Mouse (Mus musculus): ENCODE data around the gene Hyal1. TPM values are rescaled to one million over a fixed set of nuclear protein-coding genes. Genes with fewer than 3 reads are reported as not detected.

Gene Hyal1
- polyA plus RNA-seq, 1 experiment, result 8.3 TPM

- peaks cover 34% of the 10 kb centered on the region for H3K4me1 ChIP-seq (replicated peaks; ENCODE audit: control insufficient read depth, insufficient read depth, low read length)
- no peak overlapping the region for H3K27ac ChIP-seq (ENCODE audit: control insufficient read depth, insufficient read depth, low read length)
- H3K27me3 ChIP-seq (ENCODE audit: control insufficient read depth, insufficient read depth, low read length), result no peaks in the 10 kb centered on the region
- peaks cover 2% of the 10 kb centered on the region; the same call in 1 of the 2 replicates for H3K36me3 ChIP-seq (ENCODE audit: control insufficient read depth, insufficient read depth, low read length)
- H3K4me3 ChIP-seq (ENCODE audit: control insufficient read depth, insufficient read depth, low read length), result no peak overlapping the region
- no peak for DNase-seq
- TF ChIP-seq CTCF (IDR thresholded peaks at IDR 0.05; ENCODE audit: borderline replicate concordance, control insufficient read depth, extremely low read depth, insufficient read depth, low read length, poor library complexity), result no peak
- no peak for TF ChIP-seq POLR2A (IDR thresholded peaks at IDR 0.05; ENCODE audit: control insufficient read depth, extremely low read depth, insufficient read depth, low read length, poor library complexity)
- WGBS, result 97% methylated on average over 17 of the region's 17 CpGs
Measured at GRCm38 (mm10) chr9:107544196-107544700, 32.5 kb upstream of the Hyal1 start.

GRCm38 (mm10) chr9:107544729-107545128 lies 32.0 kb upstream of the Hyal1 start:
- Histone ChIP-seq H3K36me3 (ENCODE audit: control insufficient read depth, insufficient read depth, low read length) (no peaks in the 10 kb centered on the region), H3K4me1 (replicated peaks; ENCODE audit: control insufficient read depth, insufficient read depth, low read length) (peaks cover 34% of the 10 kb centered on the region), H3K4me3 (ENCODE audit: control insufficient read depth, insufficient read depth, low read length) (no peak overlapping the region), H3K27ac (ENCODE audit: control insufficient read depth, insufficient read depth, low read length) (no peak overlapping the region), H3K27me3 (ENCODE audit: control insufficient read depth, insufficient read depth, low read length) (no peaks in the 10 kb centered on the region)
- TF ChIP-seq POLR2A (IDR thresholded peaks at IDR 0.05; ENCODE audit: control insufficient read depth, extremely low read depth, insufficient read depth, low read length, poor library complexity), result no peak
- WGBS, result 97% methylated on average over 12 of the region's 12 CpGs
- no peak for DNase-seq

GRCm38 (mm10) chr9:107545199-107545598 lies 31.5 kb upstream of the Hyal1 start:
- no peak for TF ChIP-seq CTCF (IDR thresholded peaks at IDR 0.05; ENCODE audit: borderline replicate concordance, control insufficient read depth, extremely low read depth, insufficient read depth, low read length, poor library complexity)
- no peak for TF ChIP-seq POLR2A (IDR thresholded peaks at IDR 0.05; ENCODE audit: control insufficient read depth, extremely low read depth, insufficient read depth, low read length, poor library complexity)
- no peak overlapping the region for H3K4me3 ChIP-seq (ENCODE audit: control insufficient read depth, insufficient read depth, low read length)
- no peak overlapping the region for H3K27ac ChIP-seq (ENCODE audit: control insufficient read depth, insufficient read depth, low read length)
- H3K36me3 ChIP-seq (ENCODE audit: control insufficient read depth, insufficient read depth, low read length), result no peaks in the 10 kb centered on the region
- WGBS, result 89% methylated on average over 10 of the region's 10 CpGs
- H3K27me3 ChIP-seq (ENCODE audit: control insufficient read depth, insufficient read depth, low read length), result no peaks in the 10 kb centered on the region
- peaks cover 35% of the 10 kb centered on the region for H3K4me1 ChIP-seq (replicated peaks; ENCODE audit: control insufficient read depth, insufficient read depth, low read length)
- no peak for DNase-seq

GRCm38 (mm10) chr9:107545602-107546001 lies 31.1 kb upstream of the Hyal1 start:
- H3K36me3 ChIP-seq (ENCODE audit: control insufficient read depth, insufficient read depth, low read length), result no peaks in the 10 kb centered on the region
- no peak overlapping the region for H3K27ac ChIP-seq (ENCODE audit: control insufficient read depth, insufficient read depth, low read length)
- H3K4me1 ChIP-seq (replicated peaks; ENCODE audit: control insufficient read depth, insufficient read depth, low read length), result peaks cover 39% of the 10 kb centered on the region
- no peak for TF ChIP-seq POLR2A (IDR thresholded peaks at IDR 0.05; ENCODE audit: control insufficient read depth, extremely low read depth, insufficient read depth, low read length, poor library complexity)
- TF ChIP-seq CTCF (IDR thresholded peaks at IDR 0.05; ENCODE audit: borderline replicate concordance, control insufficient read depth, extremely low read depth, insufficient read depth, low read length, poor library complexity), result 0 out of 2 replicates have a peak, but pooled peaks have one; percentile 20
- DNase-seq, result peak; percentile 73
- no peak overlapping the region for H3K4me3 ChIP-seq (ENCODE audit: control insufficient read depth, insufficient read depth, low read length)
- WGBS, result 26% methylated on average over 3 of the region's 3 CpGs
- H3K27me3 ChIP-seq (ENCODE audit: control insufficient read depth, insufficient read depth, low read length), result no peaks in the 10 kb centered on the region

GRCm38 (mm10) chr9:107547026-107547425 lies 29.7 kb upstream of the Hyal1 start, which contains the start of gene Zmynd10:
TSS of gene Zmynd10 (plus strand) at chr9:107547298.
- peaks cover 47% of the 10 kb centered on the region for H3K4me1 ChIP-seq (replicated peaks; ENCODE audit: control insufficient read depth, insufficient read depth, low read length)
- H3K4me3 ChIP-seq (ENCODE audit: control insufficient read depth, insufficient read depth, low read length), result 0 out of 2 replicates have a peak within 1 kb of the TSS, but pooled peaks have one; percentile 3
- no peaks in the 10 kb centered on the region for H3K36me3 ChIP-seq (ENCODE audit: control insufficient read depth, insufficient read depth, low read length)
- H3K27me3 ChIP-seq (ENCODE audit: control insufficient read depth, insufficient read depth, low read length), result no peaks in the 10 kb centered on the region
- 2% methylated on average over 20 of the region's 20 CpGs for WGBS
- peak within 1 kb of the TSS; percentile 82 for H3K27ac ChIP-seq (ENCODE audit: control insufficient read depth, insufficient read depth, low read length)
- peak; percentile 88 for DNase-seq
- 0 out of 2 replicates have a peak, but pooled peaks have one; percentile 51 for TF ChIP-seq CTCF (IDR thresholded peaks at IDR 0.05; ENCODE audit: borderline replicate concordance, control insufficient read depth, extremely low read depth, insufficient read depth, low read length, poor library complexity)
- 0 out of 2 replicates have a peak, but pooled peaks have one; percentile 30 for TF ChIP-seq POLR2A (IDR thresholded peaks at IDR 0.05; ENCODE audit: control insufficient read depth, extremely low read depth, insufficient read depth, low read length, poor library complexity)

GRCm38 (mm10) chr9:107547957-107548356 lies 28.8 kb upstream of the Hyal1 start:
- no peaks in the 10 kb centered on the region for H3K36me3 ChIP-seq (ENCODE audit: control insufficient read depth, insufficient read depth, low read length)
- no peak overlapping the region for H3K27ac ChIP-seq (ENCODE audit: control insufficient read depth, insufficient read depth, low read length)
- DNase-seq, result no peak
- WGBS, result 93% methylated on average over 5 of the region's 5 CpGs
- H3K4me3 ChIP-seq (ENCODE audit: control insufficient read depth, insufficient read depth, low read length), result no peak overlapping the region
- TF ChIP-seq POLR2A (IDR thresholded peaks at IDR 0.05; ENCODE audit: control insufficient read depth, extremely low read depth, insufficient read depth, low read length, poor library complexity), result no peak
- no peak for TF ChIP-seq CTCF (IDR thresholded peaks at IDR 0.05; ENCODE audit: borderline replicate concordance, control insufficient read depth, extremely low read depth, insufficient read depth, low read length, poor library complexity)
- H3K27me3 ChIP-seq (ENCODE audit: control insufficient read depth, insufficient read depth, low read length), result no peaks in the 10 kb centered on the region
- peaks cover 48% of the 10 kb centered on the region for H3K4me1 ChIP-seq (replicated peaks; ENCODE audit: control insufficient read depth, insufficient read depth, low read length)

GRCm38 (mm10) chr9:107548820-107549219 lies 27.9 kb upstream of the Hyal1 start:
- H3K27ac ChIP-seq (ENCODE audit: control insufficient read depth, insufficient read depth, low read length), result no peak overlapping the region
- 97% methylated on average over 10 of the region's 10 CpGs for WGBS
- no peak for TF ChIP-seq POLR2A (IDR thresholded peaks at IDR 0.05; ENCODE audit: control insufficient read depth, extremely low read depth, insufficient read depth, low read length, poor library complexity)
- no peak for TF ChIP-seq CTCF (IDR thresholded peaks at IDR 0.05; ENCODE audit: borderline replicate concordance, control insufficient read depth, extremely low read depth, insufficient read depth, low read length, poor library complexity)
- H3K36me3 ChIP-seq (ENCODE audit: control insufficient read depth, insufficient read depth, low read length), result no peaks in the 10 kb centered on the region
- no peak overlapping the region for H3K4me3 ChIP-seq (ENCODE audit: control insufficient read depth, insufficient read depth, low read length)
- peaks cover 57% of the 10 kb centered on the region for H3K4me1 ChIP-seq (replicated peaks; ENCODE audit: control insufficient read depth, insufficient read depth, low read length)
- DNase-seq, result no peak
- no peaks in the 10 kb centered on the region for H3K27me3 ChIP-seq (ENCODE audit: control insufficient read depth, insufficient read depth, low read length)

All from thymus, adult 2 months (tissue).